Mouse (Mus musculus) MEL (cell line): ENCODE measurements around the gene Tldc1. TPM values are rescaled to one million over a fixed set of nuclear protein-coding genes. Genes with fewer than 3 reads are reported as not detected.

ENCODE experiments used
- DNase-seq: peaks from one replicate; pipeline ENCODE4 v3.0.0; 2011; ENCODE audit warnings: low read depth, low spot score
- H3K27ac ChIP-seq: 2 replicates; pipeline ENCODE4 v1.5.1; 2012; ENCODE audit warnings: low read depth, mild to moderate bottlenecking, control low read depth, low read length, moderate library complexity; ENCODE audit not compliant: control insufficient read depth
- H3K27me3 ChIP-seq, 2 experiments: fragments of 150-350 bp in 1 of 2; sonication (generic) in 1 of 2; 2 replicates each; pipeline ENCODE4 v1.6.1; 2012; ENCODE audit warnings: low read length in 2 of 2, mild to moderate bottlenecking in 2 of 2, improper control_type of control experiment in 1 of 2, moderate library complexity in 1 of 2; ENCODE audit not compliant: insufficient read depth in 2 of 2, control insufficient read depth in 1 of 2
- H3K36me3 ChIP-seq, 2 experiments: 2 replicates each; pipeline ENCODE4 v1.6.1; 2012 to 2014; ENCODE audit warnings: low read length in 2 of 2, improper control_type of control experiment in 1 of 2, inconsistent platforms in 1 of 2, mild to moderate bottlenecking in 1 of 2; ENCODE audit not compliant: insufficient read depth in 2 of 2, control insufficient read depth in 1 of 2
- H3K4me1 ChIP-seq, 2 experiments: fragments of 150-350 bp in 1 of 2; sonication (generic) in 1 of 2; 2 replicates each; pipeline ENCODE4 v1.6.1; 2012; ENCODE audit warnings: low read length in 2 of 2, improper control_type of control experiment in 1 of 2, mild to moderate bottlenecking in 1 of 2; ENCODE audit not compliant: insufficient read depth in 2 of 2, control insufficient read depth in 1 of 2
- H3K4me3 ChIP-seq, 2 experiments: fragments of 150-350 bp in 1 of 2; sonication (generic) in 1 of 2; 2 replicates each; pipeline ENCODE4 v1.5.1; 2012; ENCODE audit warnings: low read depth in 2 of 2, low read length in 2 of 2, mild to moderate bottlenecking in 2 of 2, moderate library complexity in 2 of 2, control low read depth in 1 of 2, improper control_type of control experiment in 1 of 2; ENCODE audit not compliant: control insufficient read depth in 1 of 2, insufficient read depth in 1 of 2
- H3K79me2 ChIP-seq: 2 replicates; pipeline ENCODE4 v1.6.1; 2012; ENCODE audit warnings: mild to moderate bottlenecking, low read length, moderate library complexity; ENCODE audit not compliant: control insufficient read depth, poor library complexity, insufficient read depth
- H3K9ac ChIP-seq: 2 replicates; pipeline ENCODE4 v1.6.1; 2012; ENCODE audit warnings: low read depth, mild to moderate bottlenecking, control low read depth, low read length, moderate library complexity; ENCODE audit not compliant: control insufficient read depth, poor library complexity, severe bottlenecking
- H3K9me3 ChIP-seq: fragments of 150-350 bp; sonication (generic); replicated peaks from 2 replicates; pipeline ENCODE4 v1.6.1; 2012; ENCODE audit warnings: mild to moderate bottlenecking, low read length, improper control_type of control experiment, moderate library complexity; ENCODE audit not compliant: insufficient read depth
- CHD1 ChIP-seq: IDR thresholded peaks from 2 replicates; pipeline ENCODE4 v1.6.1; 2012; ENCODE audit warnings: low read depth, mild to moderate bottlenecking, inconsistent platforms, low read length, improper control_type of control experiment
- CHD2 ChIP-seq: IDR thresholded peaks from 2 replicates; pipeline ENCODE4 v1.6.1; 2011; ENCODE audit warnings: low read length, improper control_type of control experiment
- ELF1 ChIP-seq: IDR thresholded peaks from 2 replicates; pipeline ENCODE4 v1.6.1; 2014; ENCODE audit warnings: low read depth, mild to moderate bottlenecking, inconsistent platforms, low read length, improper control_type of control experiment, moderate library complexity
- EP300 ChIP-seq, 2 experiments: IDR thresholded peaks; 2 replicates each; pipeline ENCODE4 v1.6.1; 2011; ENCODE audit warnings: improper control_type of control experiment in 2 of 2, low read length in 2 of 2, low read depth in 1 of 2, mild to moderate bottlenecking in 1 of 2
- GABPA ChIP-seq: IDR thresholded peaks from 2 replicates; pipeline ENCODE4 v1.6.1; 2012; ENCODE audit warnings: low read depth, mild to moderate bottlenecking, inconsistent platforms, low read length, improper control_type of control experiment, moderate library complexity
- HCFC1 ChIP-seq: IDR thresholded peaks from 2 replicates; pipeline ENCODE4 v1.6.1; 2012; ENCODE audit warnings: low read depth, mild to moderate bottlenecking, inconsistent platforms, low read length, improper control_type of control experiment, moderate library complexity
- KAT2A ChIP-seq: conservative IDR thresholded peaks from 2 replicates; pipeline ENCODE4 v1.6.1; 2012; ENCODE audit warnings: low read depth, low read length, improper control_type of control experiment, inconsistent platforms
- NRF1 ChIP-seq: IDR thresholded peaks from 2 replicates; pipeline ENCODE4 v1.6.1; 2014; ENCODE audit warnings: low read depth, mild to moderate bottlenecking, inconsistent platforms, low read length, improper control_type of control experiment, moderate library complexity; ENCODE audit not compliant: poor library complexity, insufficient read depth, severe bottlenecking
- TAL1 ChIP-seq: IDR thresholded peaks from 2 replicates; pipeline ENCODE4 v1.6.1; 2012; ENCODE audit warnings: mild to moderate bottlenecking, inconsistent platforms, low read length, moderate library complexity, mixed read lengths
- TCF12 ChIP-seq: IDR thresholded peaks from 2 replicates; pipeline ENCODE4 v1.6.1; 2014; ENCODE audit warnings: low read depth, mild to moderate bottlenecking, inconsistent platforms, low read length, improper control_type of control experiment, moderate library complexity
- USF1 ChIP-seq: IDR thresholded peaks from 2 replicates; pipeline ENCODE4 v1.6.1; 2014; ENCODE audit warnings: low read depth, mild to moderate bottlenecking, inconsistent platforms, low read length, improper control_type of control experiment, moderate library complexity
- ZC3H11A ChIP-seq: IDR thresholded peaks from 2 replicates; pipeline ENCODE4 v1.6.1; 2012; ENCODE audit warnings: low read depth, mild to moderate bottlenecking, inconsistent platforms, low read length, improper control_type of control experiment
- polyA plus RNA-seq, 2 experiments: library from polyadenylated mRNA; stranded (reverse) in 1 of 2; unstranded in 1 of 2; fragments of >175 nt in 1 of 2; fragments of >200 nt in 1 of 2; gene quantifications; 2 replicates each; pipeline versions ENCODE4 v1.2.1 to v1.2.4; 2012; ENCODE audit warnings: low replicate concordance in 2 of 2, low read depth in 1 of 2; ENCODE audit not compliant: insufficient read length in 2 of 2, insufficient read depth in 1 of 2, missing spikeins in 1 of 2
- total RNA-seq: library from RNA; depleted of rRNA; stranded (reverse); fragments of 300-350 nt; gene quantifications from 2 replicates; pipeline ENCODE4 v1.2.3, GENCODE M21; 2012

The Tldc1 gene
- total and polyA plus RNA-seq, 3 experiments: 16.1 to 16.4 TPM; not detected in 1

- peaks cover 6 to 17% of the 10 kb centered on the region in 2 experiments; a peak in 3 of 4 replicates for H3K27me3 ChIP-seq
- peaks cover 0 to 9% of the 10 kb centered on the region in 2 experiments; a peak in 2 of 4 replicates for H3K4me1 ChIP-seq
- TF ChIP-seq USF1: no peak
- no peak for TF ChIP-seq CHD1
- TF ChIP-seq, all 39 proteins: peak for 0
- Histone ChIP-seq H3K9ac (no peak overlapping the region), H3K79me2 (no peaks in the 10 kb centered on the region), H3K27ac (no peak overlapping the region), H3K36me3 (peaks cover 0 to 2% of the 10 kb centered on the region in 2 experiments; a peak in 2 of 4 replicates), H3K4me3 (no peak overlapping the region), H3K9me3 (no peaks in the 10 kb centered on the region)
- DNase-seq: no peak
These were observed 61.4 kb downstream of the Tldc1 start for GRCm38 (mm10) chr8:119716730-119717299.

- Histone ChIP-seq H3K4me3 (no peak overlapping the region), H3K27me3 (peaks cover 6 to 17% of the 10 kb centered on the region in 2 experiments; a peak in 3 of 4 replicates)
- no peak for TF ChIP-seq NRF1
- no peak for TF ChIP-seq KAT2A
- no peak for TF ChIP-seq USF1
- no peak for TF ChIP-seq TAL1
- TF ChIP-seq EP300 (IDR thresholded peaks at IDR 0.05; ENCODE audit: low read depth in 1 of 2, low read length in 2 of 2): no peak
- no peak for TF ChIP-seq ZC3H11A
- no peak for TF ChIP-seq HCFC1
- TF ChIP-seq ELF1: no peak
- TF ChIP-seq CHD2: no peak
These were observed 63.0 kb downstream of the Tldc1 start for GRCm38 (mm10) chr8:119715221-119715620.

GRCm38 (mm10) chr8:119713421-119713820, 64.8 kb downstream of the Tldc1 start:
- Histone ChIP-seq H3K4me3 (no peak overlapping the region), H3K9ac (no peak overlapping the region), H3K27me3 (peaks cover 6 to 17% of the 10 kb centered on the region in 2 experiments; a peak in 3 of 4 replicates), H3K36me3 (no peaks in the 10 kb centered on the region; a peak in 1 of 4 replicates), H3K4me1 (no peaks in the 10 kb centered on the region), H3K27ac (no peak overlapping the region), H3K9me3 (no peaks in the 10 kb centered on the region), H3K79me2 (no peaks in the 10 kb centered on the region)
- TF ChIP-seq GABPA (no peak), TCF12 (no peak)
- DNase-seq: no peak

More at GRCm38 (mm10) chr8:119715221-119715620, 63.0 kb downstream of the Tldc1 start:
- Histone ChIP-seq H3K9ac (no peak overlapping the region), H3K9me3 (no peaks in the 10 kb centered on the region), H3K27ac (no peak overlapping the region), H3K4me1 (peaks cover 0 to 5% of the 10 kb centered on the region in 2 experiments; a peak in 2 of 4 replicates), H3K36me3 (no peaks in the 10 kb centered on the region; a peak in 1 of 4 replicates), H3K79me2 (no peaks in the 10 kb centered on the region)
- DNase-seq: no peak
